Mouse (Mus musculus) brain, embryonic 14.5 days (tissue): ENCODE data around the gene 4930415O20Rik.

Source experiments
- CTCF ChIP-seq: fragments of 200-500 bp; IDR thresholded peaks from 2 replicates; pipeline ENCODE4 v1.5.1; 2012; ENCODE audit warnings: inconsistent platforms, mild to moderate bottlenecking, moderate library complexity, borderline replicate concordance; ENCODE audit not compliant: insufficient read depth, insufficient read length; ENCODE audit errors: extremely low read depth
- POLR2A ChIP-seq: fragments of 200-500 bp; IDR thresholded peaks from 2 replicates; pipeline ENCODE4 v1.6.1; 2012; ENCODE audit warnings: mild to moderate bottlenecking, inconsistent platforms, borderline replicate concordance; ENCODE audit not compliant: poor library complexity, insufficient read depth, insufficient read length, severe bottlenecking; ENCODE audit errors: extremely low read depth

GRCm38 (mm10) chr15:98614551-98614950 is 43.7 kb downstream of the 4930415O20Rik start:
- TF ChIP-seq CTCF (no peak), POLR2A (no peak)
